Mouse (Mus musculus) frontal cortex, adult (tissue): Measurements from ENCODE around the gene Ibtk.
"Not testable (repeated sequence)": the region's sequence is repeated elsewhere in the genome, so short reads cannot be mapped to it uniquely, and the experiment has no call there.

Experiments used
- ATAC-seq: cut with Nextera tagmentation; 2 replicates; pipeline ENCODE4 v1.9.2; 2017; ENCODE audit warnings: mild to moderate bottlenecking, moderate library complexity, mixed read lengths; ENCODE audit not compliant: low TSS enrichment

Gene Ibtk

GRCm38 (mm10) chr9:85749142-85749921, at the start of gene Ibtk:
TSS of gene Ibtk (minus strand) at chr9:85749334.
- ATAC-seq: peak; percentile 99

- not testable (repeated sequence) for ATAC-seq
These were observed 42.4 kb upstream of the Ibtk start for GRCm38 (mm10) chr9:85791521-85791920.

GRCm38 (mm10) chr9:85780249-85780648, 31.1 kb upstream of the Ibtk start:
- no peak for ATAC-seq

- peak; percentile 38; the same call in 1 of the 2 replicates for ATAC-seq
These were observed 30.3 kb upstream of the Ibtk start for GRCm38 (mm10) chr9:85779458-85779857.

GRCm38 (mm10) chr9:85777544-85777943, 28.4 kb upstream of the Ibtk start:
- no peak for ATAC-seq

GRCm38 (mm10) chr9:85772280-85772679, 23.1 kb upstream of the Ibtk start:
- ATAC-seq: no peak

- no peak for ATAC-seq
These were observed 22.3 kb upstream of the Ibtk start for GRCm38 (mm10) chr9:85771454-85771853.

GRCm38 (mm10) chr9:85770369-85770768, 21.2 kb upstream of the Ibtk start:
- no peak for ATAC-seq

- ATAC-seq: no peak
These were observed 20.1 kb upstream of the Ibtk start for GRCm38 (mm10) chr9:85769057-85769789.

GRCm38 (mm10) chr9:85767255-85767654, 18.1 kb upstream of the Ibtk start:
- ATAC-seq: no peak

- ATAC-seq: no peak
These were observed 13.3 kb upstream of the Ibtk start for GRCm38 (mm10) chr9:85762476-85762875.

GRCm38 (mm10) chr9:85750797-85751196, 1.7 kb upstream of the Ibtk start:
- no peak for ATAC-seq

- ATAC-seq: peak; percentile 15; the same call in 1 of the 2 replicates
These were observed 882 bp upstream of the Ibtk start for GRCm38 (mm10) chr9:85749922-85750509.

- ATAC-seq: peak; percentile 72
These were observed 661 bp downstream of the Ibtk start for GRCm38 (mm10) chr9:85748204-85749141.

- ATAC-seq: no peak
These were observed 3.6 kb downstream of the Ibtk start for GRCm38 (mm10) chr9:85745566-85745965.

- no peak for ATAC-seq
These were observed 5.8 kb downstream of the Ibtk start for GRCm38 (mm10) chr9:85743358-85743757.

- ATAC-seq: no peak
These were observed 7.0 kb downstream of the Ibtk start for GRCm38 (mm10) chr9:85742107-85742506.

- no peak for ATAC-seq
These were observed 9.9 kb downstream of the Ibtk start for GRCm38 (mm10) chr9:85739279-85739678.

GRCm38 (mm10) chr9:85734821-85735220, 14.3 kb downstream of the Ibtk start:
- no peak for ATAC-seq

- peak; percentile 27; the same call in 1 of the 2 replicates for ATAC-seq
These were observed 25.1 kb downstream of the Ibtk start for GRCm38 (mm10) chr9:85724078-85724477.

- ATAC-seq: no peak
These were observed 31.8 kb downstream of the Ibtk start for GRCm38 (mm10) chr9:85717336-85717735.
